Mouse (Mus musculus) C2C12 (cell line): ENCODE measurements around the gene Cpsf4.

Experiments used
- CEBPB ChIP-seq: IDR thresholded peaks from one replicate; pipeline ENCODE4 v1.6.1; 2011; ENCODE audit warnings: low read depth, mild to moderate bottlenecking, control low read depth, moderate library complexity
- CTCF ChIP-seq: IDR thresholded peaks from one replicate; pipeline ENCODE4 v1.5.1; 2011; ENCODE audit not compliant: control insufficient read depth, insufficient read depth, insufficient read length
- MAX ChIP-seq: IDR thresholded peaks from one replicate; pipeline ENCODE4 v1.6.1; 2011; ENCODE audit warnings: mild to moderate bottlenecking, control low read depth
- MYOD1 ChIP-seq: IDR thresholded peaks from one replicate; pipeline ENCODE4 v1.6.1; 2011; ENCODE audit warnings: low read depth; ENCODE audit not compliant: control insufficient read depth, insufficient read length
- MYOG ChIP-seq: IDR thresholded peaks from one replicate; pipeline ENCODE4 v1.6.1; 2011; ENCODE audit not compliant: control insufficient read depth, insufficient read length; ENCODE audit errors: extremely low read depth
- USF1 ChIP-seq: IDR thresholded peaks from one replicate; pipeline ENCODE4 v1.6.1; 2011; ENCODE audit warnings: low read depth, mild to moderate bottlenecking, control low read depth, moderate library complexity

DNA sequence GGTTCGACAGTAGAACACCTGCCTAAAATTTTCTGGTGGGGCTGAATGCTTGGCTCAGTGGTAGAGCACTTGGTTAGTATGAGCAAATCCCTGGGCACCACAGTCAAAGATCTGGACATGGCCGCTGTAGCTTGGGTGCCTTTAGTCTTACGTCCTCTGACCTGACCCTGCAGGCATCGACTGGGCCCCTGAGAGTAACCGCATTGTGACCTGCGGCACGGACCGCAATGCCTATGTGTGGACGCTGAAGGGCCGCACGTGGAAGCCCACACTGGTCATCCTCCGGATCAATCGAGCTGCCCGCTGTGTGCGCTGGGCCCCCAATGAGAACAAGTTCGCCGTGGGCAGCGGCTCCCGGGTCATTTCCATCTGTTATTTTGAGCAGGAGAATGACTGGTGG, 43.6 kb upstream of the Cpsf4 start:
- TF ChIP-seq CTCF (no peak), USF1 (no peak), MYOG (no peak), CEBPB (no peak), MYOD1 (no peak), MAX (no peak)
